Mouse (Mus musculus): ENCODE measurements around the gene Gm21954. TPM values are rescaled to one million over a fixed set of nuclear protein-coding genes. Genes with fewer than 3 reads are reported as not detected.
A peak's percentile ranks its signal among the peaks of the same experiment; 100 is the strongest.

The Gm21954 gene
- polyA plus RNA-seq, 1 experiment, result not detected

DNA sequence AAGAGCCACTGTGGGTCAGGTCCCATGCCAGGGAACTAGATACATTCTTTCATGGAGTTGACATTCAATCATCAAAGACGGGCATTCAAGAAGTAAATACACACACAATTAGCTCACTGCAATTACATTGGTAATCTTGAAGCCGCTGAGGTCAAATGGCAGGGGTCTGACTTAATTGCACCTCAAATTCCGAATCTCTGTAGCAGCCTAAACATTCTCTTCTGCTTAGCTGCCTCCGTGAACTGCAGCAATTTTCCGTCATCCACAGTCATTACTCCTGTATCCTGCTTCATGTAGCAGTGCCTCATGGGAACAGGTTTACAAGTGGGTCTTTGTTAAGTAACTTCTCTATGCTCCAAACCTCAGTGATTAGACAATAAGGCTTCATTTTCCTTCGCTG is 20.0 kb upstream of the Gm21954 start:
- TF ChIP-seq CTCF (IDR thresholded peaks at IDR 0.05; ENCODE audit: borderline replicate concordance, extremely low read depth, insufficient read depth, insufficient read length), result no peak
- TF ChIP-seq POLR2A (IDR thresholded peaks at IDR 0.05; ENCODE audit: borderline replicate concordance, extremely low read depth, insufficient read depth, insufficient read length, poor library complexity, severe bottlenecking), result no peak
- peak; percentile 59 for DNase-seq (ENCODE audit: low read depth)

DNA sequence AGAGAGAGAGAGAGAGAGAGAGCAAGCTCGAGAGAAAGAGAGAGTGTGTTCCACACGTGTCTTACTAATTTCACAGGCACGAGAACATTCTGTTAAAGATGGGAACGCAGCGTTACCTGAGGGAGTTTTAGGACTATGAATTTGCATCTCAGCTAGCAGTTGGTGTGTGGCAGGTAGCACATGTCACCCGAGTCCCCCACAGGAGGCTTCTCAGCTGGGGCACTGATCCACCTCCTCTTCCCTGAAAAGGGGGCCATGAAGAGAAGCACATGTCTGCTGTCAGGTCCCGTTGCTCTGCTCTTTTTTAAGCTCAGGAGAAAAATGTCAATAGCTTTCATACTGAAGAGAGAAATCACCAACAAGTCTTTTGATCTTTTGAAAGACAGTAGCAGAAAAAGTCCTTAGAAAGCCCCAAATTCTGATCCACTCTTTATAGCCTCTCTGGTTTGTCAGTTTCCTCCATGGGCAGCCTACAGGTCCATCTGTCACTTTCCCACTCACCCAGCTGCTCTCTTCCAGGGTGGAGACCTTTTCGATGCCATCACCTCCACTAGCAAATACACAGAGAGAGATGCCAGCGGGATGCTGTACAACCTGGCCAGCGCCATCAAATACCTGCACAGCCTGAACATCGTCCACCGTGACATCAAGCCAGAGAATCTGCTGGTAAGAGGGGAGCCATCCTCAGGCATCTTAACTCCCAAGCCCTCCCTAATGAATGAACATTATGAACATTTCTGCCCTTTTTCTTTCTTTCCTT is 17.4 kb upstream of the Gm21954 start:
- DNase-seq (ENCODE audit: low read depth), result no peak
- TF ChIP-seq POLR2A (IDR thresholded peaks at IDR 0.05; ENCODE audit: borderline replicate concordance, extremely low read depth, insufficient read depth, insufficient read length, poor library complexity, severe bottlenecking) (no peak), CTCF (IDR thresholded peaks at IDR 0.05; ENCODE audit: borderline replicate concordance, extremely low read depth, insufficient read depth, insufficient read length) (no peak)

DNA sequence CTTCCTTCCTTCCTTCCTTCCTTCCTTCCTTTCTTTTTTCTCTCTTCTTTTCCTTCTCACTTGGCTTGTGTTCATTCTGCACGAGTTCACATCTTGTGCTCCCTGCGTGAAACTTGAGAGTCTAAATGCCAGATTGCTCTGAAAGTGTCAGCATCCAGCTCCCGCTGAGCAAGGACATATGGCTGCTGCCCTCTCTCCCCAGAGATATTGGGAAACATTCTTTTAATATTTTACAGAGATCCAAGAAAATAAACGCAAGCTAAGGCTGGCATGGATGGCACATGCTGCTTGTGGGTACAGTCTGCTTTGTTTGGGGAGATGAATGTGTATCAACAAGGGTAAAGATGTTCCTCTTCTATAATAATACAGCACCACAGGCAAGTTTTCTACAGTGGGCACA is 11.3 kb upstream of the Gm21954 start:
- DNase-seq (ENCODE audit: low read depth), result no peak
- no peak for TF ChIP-seq POLR2A (IDR thresholded peaks at IDR 0.05; ENCODE audit: borderline replicate concordance, extremely low read depth, insufficient read depth, insufficient read length, poor library complexity, severe bottlenecking)
- no peak for TF ChIP-seq CTCF (IDR thresholded peaks at IDR 0.05; ENCODE audit: borderline replicate concordance, extremely low read depth, insufficient read depth, insufficient read length)

DNA sequence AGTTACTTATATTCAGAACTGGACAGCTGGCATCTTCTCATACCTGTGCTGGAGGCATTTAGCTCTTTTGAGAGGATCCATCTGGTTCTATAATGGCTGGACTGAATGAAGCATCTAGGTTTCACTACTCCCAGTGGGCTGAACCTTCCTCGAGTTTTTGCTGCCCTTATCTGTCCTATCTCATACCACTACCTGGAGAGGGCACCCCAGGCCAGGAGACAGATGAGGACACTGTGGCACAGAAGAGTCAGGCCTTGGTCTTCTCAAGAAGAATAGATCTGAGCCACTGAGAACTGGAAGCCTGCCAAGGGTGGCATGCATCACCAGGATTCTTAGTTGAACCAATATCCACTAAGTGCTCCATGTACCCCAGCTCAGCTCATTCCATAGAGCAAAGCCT is 9.1 kb upstream of the Gm21954 start:
- DNase-seq (ENCODE audit: low read depth), result no peak
- TF ChIP-seq CTCF (IDR thresholded peaks at IDR 0.05; ENCODE audit: borderline replicate concordance, extremely low read depth, insufficient read depth, insufficient read length) (no peak), POLR2A (IDR thresholded peaks at IDR 0.05; ENCODE audit: borderline replicate concordance, extremely low read depth, insufficient read depth, insufficient read length, poor library complexity, severe bottlenecking) (no peak)

DNA sequence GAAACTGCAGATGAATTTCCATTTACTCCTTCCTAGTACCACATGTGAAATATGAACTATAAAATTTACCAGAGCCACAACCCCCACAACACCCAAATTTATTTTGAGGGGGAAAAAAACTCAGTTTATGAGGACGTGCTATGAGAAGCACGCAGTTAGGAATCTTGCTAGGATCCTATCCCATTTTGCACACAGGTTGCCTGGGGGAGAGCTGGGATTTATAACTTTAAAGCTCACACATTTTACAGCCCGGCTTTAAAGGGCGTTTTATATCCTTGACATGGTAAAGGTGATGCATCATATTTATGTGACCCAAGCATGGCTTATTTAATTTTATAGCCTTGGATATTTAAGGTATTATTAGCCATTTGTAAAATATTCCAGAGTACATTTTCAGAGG is 7.3 kb upstream of the Gm21954 start:
- no peak for DNase-seq (ENCODE audit: low read depth)
- TF ChIP-seq CTCF (IDR thresholded peaks at IDR 0.05; ENCODE audit: borderline replicate concordance, extremely low read depth, insufficient read depth, insufficient read length), result no peak
- TF ChIP-seq POLR2A (IDR thresholded peaks at IDR 0.05; ENCODE audit: borderline replicate concordance, extremely low read depth, insufficient read depth, insufficient read length, poor library complexity, severe bottlenecking), result no peak

DNA sequence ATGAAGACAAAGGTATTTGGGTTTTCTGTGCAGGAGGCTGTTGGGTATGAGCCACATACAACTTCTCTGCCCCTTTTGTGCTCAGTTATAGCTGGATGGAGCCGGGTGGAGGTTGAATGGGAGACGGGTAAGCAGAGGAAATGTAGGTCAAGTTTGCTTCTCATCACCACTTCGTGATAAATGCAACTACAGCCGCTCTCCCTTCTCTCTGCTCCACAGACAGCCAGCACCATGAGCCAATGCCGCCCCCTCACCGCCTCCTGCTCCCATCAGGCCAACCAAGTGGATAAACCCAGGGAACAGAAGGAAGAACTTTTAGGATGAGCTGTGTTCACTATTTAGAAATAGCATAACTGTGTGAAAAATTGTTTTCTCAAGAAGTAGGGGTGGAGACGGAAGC is 4.7 kb upstream of the Gm21954 start:
- no peak for DNase-seq (ENCODE audit: low read depth)
- TF ChIP-seq CTCF (IDR thresholded peaks at IDR 0.05; ENCODE audit: borderline replicate concordance, extremely low read depth, insufficient read depth, insufficient read length), result no peak
- TF ChIP-seq POLR2A (IDR thresholded peaks at IDR 0.05; ENCODE audit: borderline replicate concordance, extremely low read depth, insufficient read depth, insufficient read length, poor library complexity, severe bottlenecking), result no peak

DNA sequence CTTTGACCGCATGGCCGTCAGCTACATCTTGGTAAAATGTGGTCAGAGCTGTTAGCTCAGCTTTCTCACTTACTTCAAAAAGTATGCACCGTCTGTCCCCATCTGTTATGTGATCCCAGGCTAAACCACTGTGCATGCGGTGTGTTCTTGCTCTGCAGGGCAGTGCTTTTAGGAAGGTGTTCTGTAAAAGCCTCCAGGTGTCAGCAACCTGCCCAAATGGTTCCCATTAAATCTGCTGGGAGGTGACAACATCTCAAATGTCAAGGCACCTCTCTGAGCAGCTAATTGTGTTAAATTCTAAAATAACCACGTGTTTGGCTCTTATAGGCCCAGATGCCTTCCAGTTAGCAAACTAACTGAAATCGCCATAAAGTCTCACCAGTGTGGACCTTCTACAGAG is 1.1 kb upstream of the Gm21954 start:
- TF ChIP-seq CTCF (IDR thresholded peaks at IDR 0.05; ENCODE audit: borderline replicate concordance, extremely low read depth, insufficient read depth, insufficient read length) (no peak), POLR2A (IDR thresholded peaks at IDR 0.05; ENCODE audit: borderline replicate concordance, extremely low read depth, insufficient read depth, insufficient read length, poor library complexity, severe bottlenecking) (no peak)
- no peak for DNase-seq (ENCODE audit: low read depth)

DNA sequence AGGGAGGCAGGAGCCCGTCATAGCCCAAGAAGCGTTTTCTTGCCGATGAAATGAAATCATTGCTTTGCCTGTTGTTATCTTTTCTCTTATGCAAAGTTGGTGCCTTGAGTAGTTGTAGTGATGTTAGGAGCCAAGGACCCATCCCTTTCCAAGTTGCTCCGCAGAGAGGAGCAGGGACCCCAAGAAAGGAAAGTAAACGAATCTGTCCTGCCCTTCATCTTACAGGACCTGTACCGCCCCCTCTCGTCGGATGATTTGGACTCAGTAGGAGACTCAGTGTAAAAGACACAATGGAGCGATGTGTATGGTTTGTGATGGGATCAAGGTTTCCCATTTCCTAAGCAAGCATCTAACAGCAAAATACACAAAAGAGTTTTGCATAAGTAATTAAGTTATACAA is 5.7 kb downstream of the Gm21954 start:
- TF ChIP-seq POLR2A (IDR thresholded peaks at IDR 0.05; ENCODE audit: borderline replicate concordance, extremely low read depth, insufficient read depth, insufficient read length, poor library complexity, severe bottlenecking), result no peak
- no peak for TF ChIP-seq CTCF (IDR thresholded peaks at IDR 0.05; ENCODE audit: borderline replicate concordance, extremely low read depth, insufficient read depth, insufficient read length)
- no peak for DNase-seq (ENCODE audit: low read depth)

DNA sequence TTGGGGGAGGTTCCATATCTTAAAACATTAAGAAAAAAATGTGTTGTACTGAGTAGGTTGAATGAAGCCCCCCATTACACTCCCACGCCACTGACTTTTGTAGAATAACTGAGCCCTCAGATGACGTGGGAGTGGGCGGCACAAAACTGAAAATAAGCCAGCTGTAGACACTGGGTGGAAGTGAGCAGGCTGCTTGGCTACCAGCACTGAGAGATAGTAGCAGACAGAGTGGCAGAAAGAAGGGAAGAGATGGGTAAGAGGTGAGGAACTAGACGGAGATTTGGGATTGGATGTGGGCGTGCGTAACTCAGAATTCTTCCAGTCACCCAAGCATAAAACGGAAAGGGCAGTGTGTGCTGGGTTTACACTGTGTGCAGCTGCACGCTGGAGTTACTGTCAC is 6.2 kb downstream of the Gm21954 start:
- TF ChIP-seq POLR2A (IDR thresholded peaks at IDR 0.05; ENCODE audit: borderline replicate concordance, extremely low read depth, insufficient read depth, insufficient read length, poor library complexity, severe bottlenecking), result no peak
- no peak for TF ChIP-seq CTCF (IDR thresholded peaks at IDR 0.05; ENCODE audit: borderline replicate concordance, extremely low read depth, insufficient read depth, insufficient read length)
- DNase-seq (ENCODE audit: low read depth), result no peak

DNA sequence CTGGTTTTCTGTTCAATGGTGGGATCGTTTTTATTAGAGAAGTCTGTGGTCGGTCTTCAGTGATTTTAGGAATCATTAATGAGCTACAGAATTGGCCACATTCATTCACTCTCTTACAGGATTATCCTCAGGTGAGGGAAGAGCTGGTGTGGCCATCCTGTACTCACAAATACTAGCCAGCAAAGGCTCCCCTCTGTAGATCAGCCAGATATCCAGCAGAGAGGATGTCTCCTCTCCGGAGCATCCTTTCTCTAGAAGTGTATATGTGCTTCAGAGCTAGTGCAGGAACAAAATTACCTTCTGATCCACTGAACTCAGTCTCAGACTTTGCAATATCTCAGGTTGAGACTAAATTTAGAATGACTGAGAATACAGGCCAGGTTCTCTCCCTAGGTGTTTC is 7.8 kb downstream of the Gm21954 start:
- DNase-seq (ENCODE audit: low read depth), result no peak
- no peak for TF ChIP-seq CTCF (IDR thresholded peaks at IDR 0.05; ENCODE audit: borderline replicate concordance, extremely low read depth, insufficient read depth, insufficient read length)
- TF ChIP-seq POLR2A (IDR thresholded peaks at IDR 0.05; ENCODE audit: borderline replicate concordance, extremely low read depth, insufficient read depth, insufficient read length, poor library complexity, severe bottlenecking), result no peak

DNA sequence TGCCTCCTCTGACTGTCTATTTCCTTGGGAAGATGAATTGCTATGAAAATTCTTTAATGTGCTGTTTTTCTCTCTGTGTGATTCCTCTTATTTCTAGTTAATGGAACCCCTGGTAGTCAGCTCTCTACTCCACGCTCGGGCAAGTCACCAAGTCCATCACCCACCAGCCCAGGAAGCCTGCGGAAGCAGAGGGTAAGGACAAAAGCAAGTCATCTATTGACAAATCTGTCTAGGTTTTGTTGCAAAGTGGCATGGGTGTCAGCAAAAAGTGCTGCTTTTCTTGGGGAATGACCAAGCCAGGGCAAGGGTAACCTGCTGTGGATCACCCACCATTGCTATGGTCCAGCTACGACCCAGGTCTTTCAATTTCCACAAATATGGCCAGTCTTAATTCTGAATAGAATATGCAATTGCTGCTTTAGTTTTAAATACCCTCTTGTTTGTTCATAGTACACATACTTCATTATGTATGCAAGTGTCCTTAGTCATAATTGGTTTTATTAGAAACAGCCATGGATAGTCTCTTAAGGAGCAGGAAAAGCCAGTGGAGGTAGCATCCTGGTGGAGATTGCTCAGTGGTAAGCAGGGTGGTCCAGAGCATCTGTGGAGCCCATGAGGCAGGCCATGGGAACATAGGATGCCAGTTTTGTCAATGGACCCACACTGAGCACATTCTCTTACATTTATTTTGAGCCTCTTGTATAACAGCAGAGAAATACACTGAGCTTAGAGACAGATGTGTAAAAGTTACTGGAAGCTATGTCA is 8.9 kb downstream of the Gm21954 start:
- DNase-seq (ENCODE audit: low read depth), result no peak
- no peak for TF ChIP-seq CTCF (IDR thresholded peaks at IDR 0.05; ENCODE audit: borderline replicate concordance, extremely low read depth, insufficient read depth, insufficient read length)
- no peak for TF ChIP-seq POLR2A (IDR thresholded peaks at IDR 0.05; ENCODE audit: borderline replicate concordance, extremely low read depth, insufficient read depth, insufficient read length, poor library complexity, severe bottlenecking)

Measured in brain, embryonic 14.5 days (tissue).